Mouse (Mus musculus) natural killer cell, adult 2 months (primary cell): ENCODE data around the gene Naa15.
"Not testable (repeated sequence)": the region's sequence is repeated elsewhere in the genome, so short reads cannot be mapped to it uniquely, and the experiment has no call there.

Experiments used
- DNase-seq, 2 experiments: peaks; one replicate each; pipeline ENCODE4 v3.0.0; 2022; ENCODE audit warnings: low spot score in 2 of 2

The Naa15 gene

GRCm38 (mm10) chr3:51393651-51394050, 21.3 kb upstream of the Naa15 start:
- DNase-seq, result no peak

- DNase-seq, result no peak
Observed at GRCm38 (mm10) chr3:51394881-51395280, 20.1 kb upstream of the Naa15 start.

- DNase-seq, result no peak
Observed at GRCm38 (mm10) chr3:51395461-51396145, 19.3 kb upstream of the Naa15 start.

- peak; percentile 10 to 40 for DNase-seq
Observed at GRCm38 (mm10) chr3:51396219-51397068, 18.5 kb upstream of the Naa15 start, which contains the start of gene Mgarp. Gene Mgarp, minus strand, starts transcription at chr3:51396738.

GRCm38 (mm10) chr3:51397700-51398299, 17.1 kb upstream of the Naa15 start:
- DNase-seq, result no peak

- DNase-seq, result no peak
Observed at GRCm38 (mm10) chr3:51398667-51399066, 16.3 kb upstream of the Naa15 start.

- DNase-seq, result no peak
Observed at GRCm38 (mm10) chr3:51399531-51399930, 15.4 kb upstream of the Naa15 start.

- no peak for DNase-seq
Observed at GRCm38 (mm10) chr3:51400682-51401081, 14.3 kb upstream of the Naa15 start.

GRCm38 (mm10) chr3:51402054-51402453, 12.9 kb upstream of the Naa15 start:
- not testable (repeated sequence) for DNase-seq

- no peak for DNase-seq
Observed at GRCm38 (mm10) chr3:51402628-51403027, 12.3 kb upstream of the Naa15 start.

GRCm38 (mm10) chr3:51407870-51408560, 6.9 kb upstream of the Naa15 start:
- no peak for DNase-seq

GRCm38 (mm10) chr3:51408561-51409183, 6.3 kb upstream of the Naa15 start, which contains the start of gene Ndufc1:
Gene Ndufc1, minus strand, starts transcription at chr3:51408988.
- DNase-seq, result peak; percentile 95 to 97

- DNase-seq, result no peak
Observed at GRCm38 (mm10) chr3:51412457-51412856, 2.5 kb upstream of the Naa15 start.

GRCm38 (mm10) chr3:51413276-51413675, 1.7 kb upstream of the Naa15 start:
- DNase-seq, result no peak

- no peak for DNase-seq
Observed at GRCm38 (mm10) chr3:51416073-51416363, 1.1 kb downstream of the Naa15 start.

GRCm38 (mm10) chr3:51416364-51417134, 1.6 kb downstream of the Naa15 start:
- DNase-seq, result peak; percentile 42 to 47

- no peak for DNase-seq
Observed at GRCm38 (mm10) chr3:51417135-51417458, 2.1 kb downstream of the Naa15 start.

- DNase-seq, result no peak
Observed at GRCm38 (mm10) chr3:51417485-51417884, 2.5 kb downstream of the Naa15 start.

- no peak for DNase-seq
Observed at GRCm38 (mm10) chr3:51417966-51418365, 3.0 kb downstream of the Naa15 start.

- no peak for DNase-seq
Observed at GRCm38 (mm10) chr3:51421921-51422320, 7.0 kb downstream of the Naa15 start.

GRCm38 (mm10) chr3:51425394-51425793, 10.4 kb downstream of the Naa15 start:
- no peak for DNase-seq
